Mouse (Mus musculus) bone marrow, adult 2 months (tissue): ENCODE results near the gene Lcor. TPM values are rescaled to one million over a fixed set of nuclear protein-coding genes. Genes with fewer than 3 reads are reported as not detected.
A peak's percentile ranks its signal among the peaks of the same experiment; 100 is the strongest.

Experiments
- H3K27ac ChIP-seq: fragments of 200-500 bp; 2 replicates; pipeline ENCODE4 v1.5.1; 2012; ENCODE audit warnings: low read depth, mild to moderate bottlenecking, control low read depth, inconsistent platforms, low read length; ENCODE audit not compliant: control insufficient read depth, poor library complexity, insufficient read depth
- H3K4me1 ChIP-seq: fragments of 200-500 bp; 2 replicates; pipeline ENCODE4 v1.6.1; 2011; ENCODE audit warnings: low read length; ENCODE audit not compliant: control insufficient read depth, insufficient read depth
- H3K4me3 ChIP-seq: fragments of 200-500 bp; replicated peaks from 2 replicates; pipeline ENCODE3; 2011; ENCODE audit warnings: mild to moderate bottlenecking, low read depth, low read length, control low read depth; ENCODE audit not compliant: control insufficient read depth
- CTCF ChIP-seq: fragments of 200-500 bp; IDR thresholded peaks from 2 replicates; pipeline ENCODE4 v1.5.1; 2011; ENCODE audit warnings: low read length, control low read depth; ENCODE audit not compliant: control insufficient read depth, insufficient read depth
- POLR2A ChIP-seq: fragments of 200-500 bp; IDR thresholded peaks from 2 replicates; pipeline ENCODE4 v1.6.1; 2011; ENCODE audit warnings: low read depth, mild to moderate bottlenecking, control low read depth, low read length, borderline replicate concordance; ENCODE audit not compliant: control insufficient read depth
- WGBS: fragments of 180-500 bp; shearing (Covaris S2); methylation state at CpG from one replicate; pipeline ENCODE4 v1.1.7; 2018; 5-methylcytosine and 5-hydroxymethylcytosine counted together
- polyA plus RNA-seq: library from polyadenylated mRNA; stranded (reverse); fragments of >200 nt; gene quantifications from 2 replicates; pipeline ENCODE4 v1.2.4, GENCODE M21; 2011; ENCODE audit warnings: low replicate concordance; ENCODE audit not compliant: missing spikeins, insufficient read depth, insufficient read length

The Lcor gene
- polyA plus RNA-seq, 1 experiment: 7.5 TPM

GRCm38 (mm10) chr19:41457181-41457580 is 25.3 kb upstream of the Lcor start:
- 76% methylated on average over 5 of the region's 5 CpGs for WGBS

GRCm38 (mm10) chr19:41462166-41462735 is 20.2 kb upstream of the Lcor start:
- WGBS: 72% methylated on average over 9 of the region's 9 CpGs
- H3K4me1 ChIP-seq: no peaks in the 10 kb centered on the region
- no peak overlapping the region for H3K27ac ChIP-seq
- H3K4me3 ChIP-seq: no peak overlapping the region
- TF ChIP-seq POLR2A (no peak), CTCF (no peak)

More at GRCm38 (mm10) chr19:41457181-41457580, 25.3 kb upstream of the Lcor start:
- Histone ChIP-seq H3K4me3 (no peak overlapping the region), H3K27ac (no peak overlapping the region), H3K4me1 (peaks cover 2% of the 10 kb centered on the region; the same call in 1 of the 2 replicates)
- TF ChIP-seq CTCF (no peak), POLR2A (no peak)

DNA sequence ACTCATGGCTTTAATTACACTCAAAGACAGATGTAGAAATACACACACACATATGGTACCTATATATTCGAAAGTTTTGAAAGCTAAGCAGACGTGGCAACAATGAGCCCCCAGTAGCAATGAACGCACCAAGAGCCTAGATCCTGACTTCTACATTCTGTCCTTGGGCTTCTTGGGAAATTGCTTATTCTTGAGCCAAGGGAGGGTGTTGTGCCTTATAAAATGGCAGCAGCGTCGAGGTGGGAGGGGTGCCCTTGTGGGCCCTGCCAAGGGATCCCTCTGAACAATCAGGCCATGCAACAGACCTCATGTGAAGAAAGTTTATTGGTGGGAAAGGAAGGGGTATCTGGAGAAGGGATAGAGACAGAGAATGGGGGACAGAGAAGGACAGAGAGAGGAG is 18.6 kb upstream of the Lcor start:
- Histone ChIP-seq H3K4me1 (no peaks in the 10 kb centered on the region), H3K4me3 (no peak overlapping the region), H3K27ac (no peak overlapping the region)
- WGBS: 90% methylated on average over 5 of the region's 5 CpGs
- no peak for TF ChIP-seq CTCF
- TF ChIP-seq POLR2A: no peak

- Histone ChIP-seq H3K27ac (no peak overlapping the region), H3K4me3 (no peak overlapping the region), H3K4me1 (no peaks in the 10 kb centered on the region)
- WGBS: 28% methylated on average over 3 of the region's 3 CpGs
- no peak for TF ChIP-seq POLR2A
- no peak for TF ChIP-seq CTCF
Observed at GRCm38 (mm10) chr19:41466475-41466874, 16.0 kb upstream of the Lcor start.

- Histone ChIP-seq H3K27ac (no peak overlapping the region), H3K4me1 (no peaks in the 10 kb centered on the region), H3K4me3 (no peak overlapping the region)
- TF ChIP-seq CTCF: no peak
- TF ChIP-seq POLR2A: no peak
- 85% methylated on average over 7 of the region's 7 CpGs for WGBS
Observed at GRCm38 (mm10) chr19:41473566-41474135, 8.8 kb upstream of the Lcor start.

GRCm38 (mm10) chr19:41474943-41475342 is 7.5 kb upstream of the Lcor start:
- H3K4me3 ChIP-seq: no peak overlapping the region
- no peaks in the 10 kb centered on the region for H3K4me1 ChIP-seq
- WGBS: 21% methylated on average over 2 of the region's 2 CpGs
- TF ChIP-seq CTCF (no peak), POLR2A (no peak)
- peak overlapping the region; percentile 7; the same call in 1 of the 2 replicates for H3K27ac ChIP-seq

GRCm38 (mm10) chr19:41476530-41477249 is 5.7 kb upstream of the Lcor start:
- H3K4me1 ChIP-seq: peaks cover 2% of the 10 kb centered on the region; the same call in 1 of the 2 replicates
- TF ChIP-seq CTCF: no peak
- TF ChIP-seq POLR2A: no peak

More at GRCm38 (mm10) chr19:41476530-41477249, 5.7 kb upstream of the Lcor start:
- Histone ChIP-seq H3K4me3 (no peak overlapping the region), H3K27ac (no peak overlapping the region)
- WGBS: 86% methylated on average over 3 of the region's 3 CpGs
